Mouse (Mus musculus) limb, embryonic 13.5 days (tissue): ENCODE measurements around the gene Stxbp2. TPM values are rescaled to one million over a fixed set of nuclear protein-coding genes. Genes with fewer than 3 reads are reported as not detected.

Experiments
- ATAC-seq: fragments of 200-750 bp; cut with Nextera tagmentation; 2 replicates; pipeline ENCODE4 v1.8.0; 2017; ENCODE audit warnings: low read depth, moderate number of reproducible peaks, moderate TSS enrichment; ENCODE audit not compliant: low FRiP score
- H3K27ac ChIP-seq: fragments of 300-500 bp; sonication (generic); 2 replicates; pipeline ENCODE4 v1.5.1; 2015; ENCODE audit warnings: inconsistent platforms, mild to moderate bottlenecking, moderate library complexity
- H3K27me3 ChIP-seq: fragments of 300-500 bp; sonication (generic); 2 replicates; pipeline ENCODE4 v1.6.1; 2015; ENCODE audit warnings: mild to moderate bottlenecking, inconsistent platforms
- H3K36me3 ChIP-seq: fragments of 300-500 bp; sonication (generic); 2 replicates; pipeline ENCODE4 v1.6.1; 2015; ENCODE audit warnings: inconsistent platforms, mild to moderate bottlenecking, moderate library complexity
- H3K4me1 ChIP-seq: fragments of 300-500 bp; sonication (generic); 2 replicates; pipeline ENCODE4 v1.6.1; 2015; ENCODE audit warnings: inconsistent platforms
- H3K4me2 ChIP-seq: fragments of 300-500 bp; sonication (generic); replicated peaks from 2 replicates; pipeline ENCODE4 v1.6.1; 2015; ENCODE audit warnings: inconsistent platforms, mild to moderate bottlenecking, moderate library complexity
- H3K4me3 ChIP-seq: fragments of 300-500 bp; sonication (generic); 2 replicates; pipeline ENCODE4 v1.5.1; 2015; ENCODE audit warnings: moderate library complexity, mild to moderate bottlenecking, inconsistent platforms
- H3K9ac ChIP-seq: fragments of 300-500 bp; sonication (generic); 2 replicates; pipeline ENCODE4 v1.6.1; 2015; ENCODE audit warnings: mild to moderate bottlenecking, inconsistent platforms
- H3K9me3 ChIP-seq: fragments of 300-500 bp; sonication (generic); 2 replicates; pipeline ENCODE4 v1.6.1; 2016; ENCODE audit warnings: inconsistent platforms
- WGBS: fragments of 180-500 bp; shearing (Covaris S2); methylation state at CpG from one replicate; pipeline ENCODE4 v1.1.7; 2015; 5-methylcytosine and 5-hydroxymethylcytosine counted together
- polyA plus RNA-seq: library from polyadenylated mRNA; unstranded; fragments of >200 nt; fragmentation: Nextera tagmentation; extraction: Ambion mirVana; gene quantifications from 2 replicates; pipeline ENCODE4 v1.2.1, GENCODE M21; 2015

The Stxbp2 gene
- polyA plus RNA-seq, 1 experiment from 2014 or later = 27.1 TPM

GRCm38 (mm10) chr8:3606593-3606992, 24.2 kb upstream of the Stxbp2 start:
- Histone ChIP-seq H3K9me3 (no peaks in the 10 kb centered on the region), H3K4me3 (no peak overlapping the region), H3K4me2 (no peak overlapping the region), H3K27me3 (no peaks in the 10 kb centered on the region), H3K9ac (no peak overlapping the region), H3K36me3 (peaks cover 83% of the 10 kb centered on the region), H3K27ac (no peak overlapping the region), H3K4me1 (no peaks in the 10 kb centered on the region)
- 85% methylated on average over 16 of the region's 16 CpGs for WGBS
- no peak for ATAC-seq

GRCm38 (mm10) chr8:3607822-3608221, 22.9 kb upstream of the Stxbp2 start:
- H3K27me3 ChIP-seq = no peaks in the 10 kb centered on the region
- H3K9me3 ChIP-seq = no peaks in the 10 kb centered on the region
- peaks cover 85% of the 10 kb centered on the region for H3K36me3 ChIP-seq
- ATAC-seq = no peak
- H3K4me3 ChIP-seq = no peak overlapping the region
- no peak overlapping the region for H3K27ac ChIP-seq
- WGBS = 91% methylated on average over 7 of the region's 7 CpGs
- no peak overlapping the region for H3K4me2 ChIP-seq
- no peaks in the 10 kb centered on the region for H3K4me1 ChIP-seq
- H3K9ac ChIP-seq = no peak overlapping the region

- no peak for ATAC-seq
- Histone ChIP-seq H3K4me1 (no peaks in the 10 kb centered on the region), H3K9me3 (no peaks in the 10 kb centered on the region), H3K4me2 (no peak overlapping the region), H3K27me3 (no peaks in the 10 kb centered on the region), H3K9ac (no peak overlapping the region), H3K36me3 (peaks cover 86% of the 10 kb centered on the region), H3K4me3 (no peak overlapping the region), H3K27ac (0 out of 2 replicates have a peak overlapping the region, but pooled peaks have one; percentile 15)
- WGBS = 86% methylated on average over 12 of the region's 12 CpGs
Observed at GRCm38 (mm10) chr8:3609046-3609815, 21.5 kb upstream of the Stxbp2 start.

- H3K4me3 ChIP-seq = no peak overlapping the region
- H3K27me3 ChIP-seq = no peaks in the 10 kb centered on the region
- H3K36me3 ChIP-seq = peaks cover 86% of the 10 kb centered on the region
- no peak overlapping the region for H3K27ac ChIP-seq
- H3K4me2 ChIP-seq = no peak overlapping the region
- WGBS = 87% methylated on average over 6 of the region's 6 CpGs
- H3K4me1 ChIP-seq = no peaks in the 10 kb centered on the region
- ATAC-seq = no peak
- no peak overlapping the region for H3K9ac ChIP-seq
- no peaks in the 10 kb centered on the region for H3K9me3 ChIP-seq
Observed at GRCm38 (mm10) chr8:3609816-3610150, 21.0 kb upstream of the Stxbp2 start.

- no peaks in the 10 kb centered on the region for H3K27me3 ChIP-seq
- H3K36me3 ChIP-seq = peaks cover 30% of the 10 kb centered on the region
- peak within 1 kb of the TSS; percentile 80 for H3K9ac ChIP-seq
- ATAC-seq = peak; percentile 99
- WGBS = under 1% methylated on average over 37 of the region's 37 CpGs
- peak within 1 kb of the TSS; percentile 82 for H3K4me2 ChIP-seq
- peak within 1 kb of the TSS; percentile 92 for H3K4me3 ChIP-seq
- no peak within 1 kb of the TSS for H3K27ac ChIP-seq
- no peaks in the 10 kb centered on the region for H3K9me3 ChIP-seq
- H3K4me1 ChIP-seq = peaks cover 18% of the 10 kb centered on the region
Observed at GRCm38 (mm10) chr8:3621199-3621970, 9.4 kb upstream of the Stxbp2 start, which contains the start of the genes Xab2 and Pet100. TSS of gene Xab2 (minus strand) at chr8:3621316. TSS of gene Pet100 (plus strand) at chr8:3621548.

GRCm38 (mm10) chr8:3622119-3622518, 8.6 kb upstream of the Stxbp2 start:
- H3K9me3 ChIP-seq = no peaks in the 10 kb centered on the region
- H3K4me1 ChIP-seq = peaks cover 18% of the 10 kb centered on the region
- peak overlapping the region; percentile 92 for H3K4me3 ChIP-seq
- no peaks in the 10 kb centered on the region for H3K27me3 ChIP-seq
- peak overlapping the region; percentile 79 for H3K4me2 ChIP-seq
- H3K27ac ChIP-seq = no peak overlapping the region
- H3K9ac ChIP-seq = peak overlapping the region; percentile 78
- H3K36me3 ChIP-seq = peaks cover 24% of the 10 kb centered on the region
- no peak for ATAC-seq
- 69% methylated on average over 8 of the region's 8 CpGs for WGBS

- Histone ChIP-seq H3K9me3 (no peaks in the 10 kb centered on the region), H3K4me3 (no peak within 1 kb of the TSS), H3K27me3 (peaks cover 18% of the 10 kb centered on the region), H3K27ac (no peak within 1 kb of the TSS), H3K36me3 (peaks cover 4% of the 10 kb centered on the region), H3K9ac (no peak within 1 kb of the TSS), H3K4me2 (no peak within 1 kb of the TSS), H3K4me1 (peaks cover 7% of the 10 kb centered on the region)
- ATAC-seq = no peak
- 69% methylated on average over 1 of the region's 1 CpGs for WGBS
Observed at GRCm38 (mm10) chr8:3625445-3625844, 5.3 kb upstream of the Stxbp2 start, which contains the start of gene Pcp2. TSS of gene Pcp2 (minus strand) at chr8:3625545.

DNA sequence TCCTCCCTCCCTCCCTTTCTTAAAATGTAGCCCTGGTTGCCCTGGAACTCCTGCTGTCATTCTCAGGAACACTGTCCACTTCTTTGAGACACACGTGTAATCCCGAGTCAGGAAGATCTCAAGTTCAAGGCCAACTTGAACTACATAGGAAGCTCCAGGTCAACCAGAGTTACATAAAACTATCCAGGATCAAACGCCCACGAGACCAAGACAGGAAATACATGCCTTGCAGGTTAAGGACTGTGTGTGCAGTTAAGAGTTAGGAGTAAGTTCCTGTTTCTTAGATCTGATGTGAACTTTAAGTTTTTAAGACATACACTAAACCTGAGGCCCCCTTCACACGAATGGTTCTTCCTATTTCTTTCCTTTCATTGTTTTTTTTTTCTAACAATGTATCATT, 3.8 kb upstream of the Stxbp2 start:
- Histone ChIP-seq H3K9me3 (no peaks in the 10 kb centered on the region), H3K4me2 (no peak overlapping the region), H3K36me3 (peaks cover 4% of the 10 kb centered on the region), H3K27ac (no peak overlapping the region), H3K9ac (no peak overlapping the region), H3K27me3 (peaks cover 29% of the 10 kb centered on the region), H3K4me1 (peaks cover 16% of the 10 kb centered on the region), H3K4me3 (no peak overlapping the region)
- WGBS = 63% methylated on average over 5 of the region's 5 CpGs
- no peak for ATAC-seq

DNA sequence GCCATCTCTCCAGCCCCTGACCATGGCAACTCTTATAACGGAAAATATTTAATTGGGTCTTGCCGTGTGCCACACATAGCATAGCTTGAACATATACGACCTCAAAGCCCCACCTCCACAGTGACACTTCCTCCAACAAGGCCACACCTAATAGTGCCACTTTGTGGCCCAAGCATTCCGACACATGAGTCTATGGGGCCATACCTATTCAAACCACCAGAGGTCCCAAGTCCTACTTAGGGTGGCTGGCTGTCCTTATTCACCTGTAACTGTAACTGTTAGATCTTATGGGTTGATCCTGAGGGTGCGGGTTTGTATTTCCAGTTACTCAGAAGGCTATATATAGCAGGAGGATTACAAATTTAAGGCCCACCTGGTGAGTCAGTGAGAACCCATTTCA, 2.7 kb upstream of the Stxbp2 start:
- H3K9ac ChIP-seq = no peak overlapping the region
- H3K4me2 ChIP-seq = no peak overlapping the region
- no peak for ATAC-seq

DNA sequence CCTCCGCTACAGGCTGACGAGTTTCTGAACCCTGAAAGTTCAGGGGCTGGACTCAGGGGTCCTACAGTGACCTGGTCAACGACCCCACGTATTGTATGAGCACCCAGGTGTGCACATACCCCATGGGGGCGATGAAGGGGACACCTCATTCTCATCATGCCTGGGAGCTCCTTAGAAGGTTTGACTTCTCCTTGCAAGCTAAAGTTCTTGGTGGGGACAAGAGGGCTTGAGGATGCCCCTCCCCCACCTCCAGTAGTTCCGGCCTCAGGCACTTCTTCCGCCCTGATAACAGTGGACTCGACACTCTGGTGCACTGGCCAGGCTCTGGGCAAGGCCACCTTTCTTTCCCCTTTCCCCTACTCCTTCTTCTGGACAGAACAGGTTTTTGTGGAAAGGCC, 722 bp downstream of the Stxbp2 start:
- Histone ChIP-seq H3K4me2 (peak overlapping the region; percentile 85), H3K9ac (peak overlapping the region; percentile 48), H3K4me3 (peak overlapping the region; percentile 53), H3K4me1 (peaks cover 12% of the 10 kb centered on the region; the same call in 1 of the 2 replicates), H3K27ac (no peak overlapping the region), H3K27me3 (peaks cover 29% of the 10 kb centered on the region), H3K36me3 (no peaks in the 10 kb centered on the region; the same call in 1 of the 2 replicates), H3K9me3 (no peaks in the 10 kb centered on the region)
- no peak for ATAC-seq
- WGBS = 28% methylated on average over 8 of the region's 8 CpGs

More for the DNA sequence above, 2.7 kb upstream of the Stxbp2 start:
- Histone ChIP-seq H3K4me1 (peaks cover 12% of the 10 kb centered on the region; the same call in 1 of the 2 replicates), H3K27me3 (peaks cover 29% of the 10 kb centered on the region), H3K9me3 (no peaks in the 10 kb centered on the region), H3K36me3 (peaks cover 4% of the 10 kb centered on the region), H3K27ac (no peak overlapping the region), H3K4me3 (no peak overlapping the region)
- 21% methylated on average over 5 of the region's 5 CpGs for WGBS

GRCm38 (mm10) chr8:3645804-3646203, 15.0 kb downstream of the Stxbp2 start:
- no peaks in the 10 kb centered on the region for H3K4me1 ChIP-seq
- WGBS = 17% methylated on average over 5 of the region's 5 CpGs
- no peak for ATAC-seq
- H3K27me3 ChIP-seq = no peaks in the 10 kb centered on the region
- H3K36me3 ChIP-seq = no peaks in the 10 kb centered on the region
- no peak overlapping the region for H3K9ac ChIP-seq
- H3K27ac ChIP-seq = no peak overlapping the region
- no peak overlapping the region for H3K4me2 ChIP-seq
- H3K9me3 ChIP-seq = no peaks in the 10 kb centered on the region
- H3K4me3 ChIP-seq = no peak overlapping the region

GRCm38 (mm10) chr8:3646824-3647531, 16.2 kb downstream of the Stxbp2 start:
- no peaks in the 10 kb centered on the region for H3K4me1 ChIP-seq
- no peak overlapping the region for H3K4me3 ChIP-seq
- WGBS = 77% methylated on average over 6 of the region's 6 CpGs
- H3K27me3 ChIP-seq = no peaks in the 10 kb centered on the region
- H3K27ac ChIP-seq = no peak overlapping the region
- H3K9ac ChIP-seq = no peak overlapping the region
- no peak overlapping the region for H3K4me2 ChIP-seq
- no peaks in the 10 kb centered on the region for H3K9me3 ChIP-seq
- no peak for ATAC-seq
- no peaks in the 10 kb centered on the region for H3K36me3 ChIP-seq
